Comparison of ENCODE assay signal across 17 mouse cellular contexts in genomic region chr2:73759899-73760298, GRCm38 (mm10). TPM values are rescaled to one million over a fixed set of nuclear protein-coding genes. Genes with fewer than 3 reads are reported as not detected.
"Had no signal": no experiment of that assay in that cellular context is flagged by ENCODE, and none has a peak within 500 bp of the region (broad histone marks: within the 10 kb centered on the region; RNA-seq: fewer than 3 reads in every experiment).

No protein-coding gene starts in this region.

- H3K4me2 ChIP-seq: liver, embryonic 11.5 days; liver, embryonic 15.5 days; midbrain, embryonic 11.5 days; midbrain, embryonic 13.5 days; midbrain, embryonic 15.5 days; neural tube, embryonic 12.5 days; stomach, embryonic 15.5 days had no signal

- ATAC-seq: liver, postnatal 0 days; midbrain, embryonic 13.5 days; midbrain, embryonic 15.5 days had no signal

- H3K4me1 ChIP-seq: liver, embryonic 15.5 days; megakaryocyte, embryonic 14.5 days; stomach, embryonic 15.5 days had no signal

- DNase-seq: liver; liver, embryonic 13.5 days; liver, postnatal 0 days; right cerebral cortex, postnatal 14 days; thymus, adult 2 months; thymus, postnatal 25 days; thymus, postnatal 4 days had no signal

- H3K27me3 ChIP-seq: liver, embryonic 13.5 days; liver, embryonic 15.5 days; midbrain, embryonic 13.5 days; midbrain, embryonic 15.5 days; neural tube, embryonic 12.5 days; stomach, embryonic 15.5 days had no signal

- H3K9me3 ChIP-seq: liver, embryonic 13.5 days; liver, embryonic 15.5 days; midbrain, embryonic 15.5 days; stomach, embryonic 15.5 days had no signal

- H3K36me3 ChIP-seq: liver, embryonic 13.5 days; liver, embryonic 15.5 days; midbrain, embryonic 15.5 days; stomach, embryonic 15.5 days had no signal

- H3K27ac ChIP-seq: liver, embryonic 13.5 days; liver, embryonic 15.5 days; macrophage; midbrain, embryonic 13.5 days; midbrain, embryonic 15.5 days; neural tube, embryonic 12.5 days; stomach, embryonic 15.5 days; stomach, postnatal 0 days had no signal

- H3K9ac ChIP-seq: liver, embryonic 13.5 days; liver, embryonic 15.5 days; liver, postnatal 0 days; midbrain, embryonic 13.5 days; midbrain, embryonic 15.5 days; neural tube, embryonic 12.5 days; stomach, embryonic 15.5 days had no signal

- H3K4me3 ChIP-seq: liver, embryonic 13.5 days; liver, embryonic 15.5 days; megakaryocyte, embryonic 14.5 days; midbrain, embryonic 13.5 days; midbrain, embryonic 15.5 days; neural tube, embryonic 12.5 days; stomach, embryonic 15.5 days had no signal

RNA-seq across cellular contexts. Expression of gene Chn1, which starts 15.2 kb away (rescaled TPM):
- polyA plus RNA-seq: macrophage had no signal
